Mouse (Mus musculus) mouse trophoblast stem cell (cell line): ENCODE results near the gene Kif1c.
"Not testable (repeated sequence)": the region's sequence is repeated elsewhere in the genome, so short reads cannot be mapped to it uniquely, and the experiment has no call there.

Experiments
- in situ Hi-C, 2 experiments: fragments of 300-500 bp; cut with MseI, MboI; formaldehyde crosslinking; loops; 2 replicates in 1 of 2; 3 replicates in 1 of 2; pipeline ENCODE4 v1.15.1; 2025

The Kif1c gene

GRCm38 (mm10) chr11:70742581-70743459 lies 42.5 kb downstream of the Kif1c start:
- in situ Hi-C loops = no loop called here

DNA sequence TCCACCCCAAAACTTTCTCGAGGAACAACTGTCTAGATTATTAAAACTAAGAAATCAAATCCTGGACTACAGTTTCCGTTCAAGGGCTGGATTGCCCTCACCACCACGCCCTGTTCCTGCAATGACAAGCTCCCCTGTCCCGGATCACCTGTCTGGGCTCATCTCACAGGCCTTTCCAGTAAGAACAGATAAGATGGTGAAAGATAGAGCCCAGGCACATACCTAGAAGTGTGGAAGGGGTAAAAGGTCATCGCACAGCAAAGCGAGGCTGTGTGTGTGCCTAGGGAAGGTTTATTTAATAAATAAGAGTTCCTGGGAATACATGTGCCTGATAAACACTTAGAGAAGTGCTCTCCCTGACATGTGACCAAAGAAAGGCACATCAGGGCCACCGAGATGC lies 45.3 kb downstream of the Kif1c start:
- in situ Hi-C loops = no loop called here

GRCm38 (mm10) chr11:70747876-70748545 lies 47.7 kb downstream of the Kif1c start:
- in situ Hi-C loops = no loop called here

DNA sequence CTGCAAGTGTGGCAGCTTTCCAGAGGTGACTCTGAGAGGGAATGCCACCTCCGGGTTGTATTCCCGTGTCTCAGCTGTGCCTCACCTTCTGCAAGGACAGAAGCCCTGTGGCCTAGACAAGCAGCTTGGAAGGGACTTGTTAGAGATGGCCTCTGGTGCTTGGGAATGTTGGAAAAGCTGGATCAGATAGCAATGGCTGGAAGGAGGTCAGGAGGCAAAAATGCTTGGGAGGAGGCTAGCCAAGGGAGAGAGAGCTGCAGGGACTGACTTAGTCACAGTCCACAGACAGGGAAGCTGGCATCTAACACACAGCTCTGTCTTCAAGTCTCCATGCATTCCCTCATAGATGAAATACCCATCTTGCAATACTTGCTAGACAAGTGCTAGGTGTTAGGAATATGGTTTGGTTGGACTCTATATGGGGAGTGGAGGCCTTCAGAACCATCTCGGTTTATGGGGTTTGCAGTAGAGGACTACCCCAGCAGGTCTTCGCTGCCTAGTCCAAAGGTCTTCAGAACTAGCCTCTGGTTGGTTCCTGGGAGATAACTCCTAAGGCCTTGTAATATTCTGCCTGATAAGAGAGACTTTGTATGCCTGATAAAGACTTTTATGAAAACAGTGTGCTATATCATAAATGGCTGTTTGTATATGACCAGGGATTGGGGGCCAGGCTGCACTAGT lies 52.1 kb downstream of the Kif1c start:
- in situ Hi-C loops = no loop called here

- in situ Hi-C loops = no loop called here
These were observed 52.8 kb downstream of the Kif1c start for GRCm38 (mm10) chr11:70753146-70753545.

- in situ Hi-C loops = no loop called here
These were observed 54.1 kb downstream of the Kif1c start for GRCm38 (mm10) chr11:70754476-70754875.

DNA sequence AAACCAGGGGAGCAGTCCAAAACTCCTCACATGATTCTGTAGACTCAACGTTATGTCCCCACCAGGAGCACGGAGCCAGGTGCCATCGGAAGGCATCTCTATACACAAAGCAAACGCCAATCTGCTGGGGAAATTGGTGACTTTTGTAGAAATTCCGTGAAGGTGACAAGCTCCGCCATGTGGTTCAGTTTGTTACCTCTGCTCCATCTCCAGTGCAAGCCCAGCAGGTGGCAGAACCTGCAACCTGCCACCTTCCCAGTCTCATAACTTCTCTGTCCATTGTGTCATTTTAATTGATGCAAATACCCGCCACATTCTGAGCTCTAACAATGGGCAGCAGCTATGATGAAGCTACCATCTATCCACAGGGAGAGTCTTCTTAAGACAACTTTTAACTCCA lies 54.6 kb downstream of the Kif1c start:
- in situ Hi-C loops = loop anchor here in 1 of 2 experiments (5.0 kb wide), 1 partner anchor 128 kb away; no protein-coding TSS in a partner anchor

GRCm38 (mm10) chr11:70755645-70756044 lies 55.3 kb downstream of the Kif1c start:
- in situ Hi-C loops = loop anchor here in 1 of 2 experiments (5.0 kb wide), 1 partner anchor 128 kb away; no protein-coding TSS in a partner anchor

- in situ Hi-C loops = not testable (repeated sequence)
These were observed 60.1 kb downstream of the Kif1c start for GRCm38 (mm10) chr11:70760446-70760845.

DNA sequence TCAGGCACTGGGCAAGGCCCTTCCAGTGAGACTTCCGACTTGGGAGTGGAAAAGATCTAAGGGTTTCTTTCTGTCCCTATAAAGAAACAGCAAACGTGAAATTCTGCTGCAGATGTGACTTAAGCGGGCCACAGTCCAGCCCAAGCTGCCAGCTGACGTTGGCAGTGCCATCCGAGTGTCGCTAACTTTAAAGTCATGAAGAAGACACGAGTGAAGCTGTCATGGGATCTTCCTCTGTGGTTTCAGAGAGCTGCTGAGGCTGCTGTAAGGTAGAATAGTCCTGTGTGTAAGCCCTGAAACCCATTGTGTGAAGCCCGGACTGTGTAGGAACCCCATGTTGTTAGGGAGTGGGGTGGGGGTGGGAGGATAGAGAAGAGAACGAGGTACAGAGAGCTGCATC lies 62.3 kb downstream of the Kif1c start:
- in situ Hi-C loops = no loop called here

DNA sequence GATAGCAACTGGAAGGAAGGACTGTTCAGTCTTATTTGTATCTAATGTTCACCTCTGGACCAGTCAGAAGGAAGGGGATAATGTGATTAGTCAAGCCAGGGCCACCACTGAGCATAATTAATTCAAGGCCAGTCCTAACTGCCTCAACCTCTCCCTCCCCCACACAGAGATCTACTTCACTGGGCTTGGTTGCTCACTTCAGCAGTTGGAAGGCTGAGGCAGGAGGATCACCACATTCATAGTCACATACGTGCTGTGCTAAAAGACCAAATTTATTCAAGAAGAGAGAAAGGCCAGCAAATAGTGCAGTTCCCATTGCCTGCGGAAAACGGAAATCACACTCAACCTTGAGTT lies 63.2 kb downstream of the Kif1c start:
- in situ Hi-C loops = no loop called here

- in situ Hi-C loops = no loop called here
These were observed 63.8 kb downstream of the Kif1c start, which contains the start of gene Zfp3 for GRCm38 (mm10) chr11:70763936-70764808. TSS of gene Zfp3 (plus strand) at chr11:70764209.

DNA sequence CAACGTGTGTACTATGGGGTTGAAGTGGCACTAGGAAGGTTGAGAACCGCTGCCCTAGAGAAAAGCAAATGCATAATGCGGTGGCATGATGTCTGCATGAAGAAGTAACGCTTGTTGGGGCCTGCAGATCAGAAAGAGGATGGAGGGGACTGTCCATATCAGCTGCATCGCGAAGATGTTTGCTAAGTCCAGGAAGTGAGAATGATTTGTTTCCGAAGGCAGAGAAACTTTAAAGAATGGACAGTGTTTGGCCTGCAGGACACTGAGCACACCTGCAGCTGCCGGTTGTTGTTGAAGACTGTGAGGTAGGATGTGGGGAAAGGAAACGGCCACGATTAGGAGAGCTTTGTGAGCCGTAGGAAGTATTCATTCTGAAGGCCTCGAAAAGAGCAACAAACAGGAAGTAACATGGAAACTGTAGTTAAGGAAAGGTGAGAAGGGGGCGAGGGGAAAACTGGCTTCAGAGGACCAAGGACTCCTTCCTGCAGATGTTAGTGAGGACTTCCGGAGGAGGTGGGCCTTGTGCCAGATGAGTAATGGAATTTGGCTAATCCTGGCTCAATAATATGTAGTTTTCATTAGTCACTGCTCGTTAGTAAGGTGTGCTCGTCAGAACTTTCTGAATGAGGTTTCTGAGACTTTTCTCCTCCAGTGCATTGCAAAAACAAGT lies 65.6 kb downstream of the Kif1c start:
- in situ Hi-C loops = no loop called here

DNA sequence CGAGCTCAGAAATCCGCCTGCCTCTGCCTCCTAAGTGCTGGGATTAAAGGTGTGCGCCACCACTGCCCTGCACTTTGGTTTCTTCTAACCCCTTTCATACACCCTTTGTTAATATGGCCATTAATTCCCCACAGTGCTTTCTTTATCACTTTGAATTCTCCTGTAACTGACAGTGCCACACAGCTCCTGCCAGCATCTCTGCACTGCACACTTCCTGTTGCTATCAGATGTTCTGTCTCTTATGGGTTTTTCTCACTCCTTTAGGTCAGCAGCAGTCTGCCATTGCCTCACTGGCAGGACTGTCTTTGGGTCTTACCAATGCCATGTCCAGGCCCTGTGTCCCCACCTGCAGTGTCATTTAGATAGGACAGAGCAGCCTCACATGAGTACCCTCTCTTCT lies 70.5 kb downstream of the Kif1c start:
- in situ Hi-C loops = no loop called here

DNA sequence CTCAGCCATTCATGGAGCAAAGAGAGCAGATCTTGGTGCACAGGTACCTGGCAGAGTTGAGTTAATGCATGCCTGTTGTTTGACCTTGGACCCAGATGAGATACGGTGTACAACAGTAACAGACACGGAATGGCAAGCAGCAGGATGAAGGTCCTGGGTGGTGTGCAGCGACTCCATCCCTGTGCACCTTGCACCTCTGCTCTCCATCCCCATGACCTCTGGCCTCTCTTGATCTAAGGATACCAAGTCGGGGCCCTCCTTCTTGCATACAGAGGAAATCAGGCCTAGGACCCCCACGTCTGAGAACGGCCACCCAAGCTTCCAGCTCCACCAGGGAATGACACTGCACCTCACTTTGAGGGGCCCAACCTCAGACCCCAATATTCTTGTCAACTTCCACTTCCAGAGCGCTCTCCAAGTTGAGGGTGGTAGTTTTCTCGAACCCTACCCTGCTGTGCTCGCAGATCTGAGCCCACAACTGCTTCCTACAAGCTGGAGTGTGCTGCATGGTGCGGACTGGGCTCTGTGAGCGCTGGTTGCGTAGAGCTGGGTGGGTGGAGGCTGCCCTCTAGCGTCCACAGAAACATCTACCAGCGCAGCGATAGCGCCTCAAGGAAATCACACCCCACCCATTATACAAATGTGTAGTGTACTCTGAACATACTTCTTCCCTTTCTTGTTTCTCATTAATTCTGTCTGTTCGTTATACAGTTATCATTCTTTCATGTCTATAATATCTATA lies 76.7 kb downstream of the Kif1c start:
- in situ Hi-C loops = loop anchor here in 1 of 2 experiments (5.0 kb wide), 1 partner anchor 40 kb away; no protein-coding TSS in a partner anchor

DNA sequence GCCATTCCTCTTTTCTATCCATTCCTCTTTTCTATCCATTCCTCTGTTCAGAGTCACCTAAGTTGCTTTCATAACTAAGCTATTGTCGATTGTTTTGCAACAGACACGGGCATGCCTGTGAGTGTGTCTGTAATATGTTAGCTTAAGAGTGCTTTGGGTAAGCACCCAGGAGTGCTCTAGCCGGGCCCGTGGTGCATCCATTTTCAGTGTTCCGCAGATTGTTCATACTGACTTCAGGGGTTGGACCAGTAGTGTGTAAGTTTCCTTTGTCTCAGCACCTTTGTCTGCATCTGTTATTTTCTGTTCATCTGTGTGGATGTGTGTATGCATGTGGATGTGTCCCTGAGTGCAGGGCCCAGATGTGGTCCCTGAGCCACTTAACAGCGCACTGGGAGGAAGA lies 77.3 kb downstream of the Kif1c start:
- in situ Hi-C loops = loop anchor here in 1 of 2 experiments (5.0 kb wide), 1 partner anchor 40 kb away; no protein-coding TSS in a partner anchor

DNA sequence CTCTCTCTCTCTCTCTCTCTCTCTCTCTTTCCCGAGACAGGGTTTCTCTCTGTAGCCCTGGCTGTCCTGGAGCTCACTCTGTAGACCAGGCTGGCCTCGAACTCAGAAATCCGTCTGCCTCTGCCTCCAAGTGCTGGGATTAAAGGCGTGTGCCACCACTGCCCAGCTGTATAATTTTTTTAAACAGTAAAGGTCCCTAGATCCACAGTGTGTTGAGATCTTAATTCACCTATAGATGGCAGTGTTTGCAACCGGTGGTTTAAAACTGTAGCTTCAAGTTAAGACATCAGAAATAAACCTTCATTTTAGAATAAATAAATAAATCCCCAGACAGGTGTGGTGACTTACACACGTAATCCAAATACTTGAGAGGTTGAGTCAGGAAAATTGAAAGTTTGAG lies 77.7 kb downstream of the Kif1c start:
- in situ Hi-C loops = loop anchor here in 1 of 2 experiments (5.0 kb wide), 1 partner anchor 39 kb away; no protein-coding TSS in a partner anchor
